Mouse (Mus musculus) CH12F3 (cell line): ENCODE data around the gene Odf2.

Experiments
- in situ Hi-C: fragments of 300-500 bp; cut with MboI; formaldehyde crosslinking; loops from 2 replicates; pipeline ENCODE4 v1.14.3; 2020; ENCODE audit warnings: low sequenced_read_pairs

Gene Odf2

GRCm38 (mm10) chr2:29930506-29930905, 41.5 kb downstream of the Odf2 start:
- in situ Hi-C loops = no loop called here

- in situ Hi-C loops = no loop called here
Measured at GRCm38 (mm10) chr2:29931194-29931593, 42.2 kb downstream of the Odf2 start.

GRCm38 (mm10) chr2:29934906-29935599, 46.0 kb downstream of the Odf2 start, which contains the start of gene Gle1:
Gene Gle1 (plus strand): TSS chr2:29935426.
- in situ Hi-C loops = no loop called here

GRCm38 (mm10) chr2:29940073-29940472, 51.1 kb downstream of the Odf2 start:
- in situ Hi-C loops = no loop called here

GRCm38 (mm10) chr2:29940826-29941225, 51.8 kb downstream of the Odf2 start:
- in situ Hi-C loops = no loop called here

- in situ Hi-C loops = no loop called here
Measured at GRCm38 (mm10) chr2:29944723-29945122, 55.7 kb downstream of the Odf2 start.

GRCm38 (mm10) chr2:29948896-29949295, 59.9 kb downstream of the Odf2 start:
- in situ Hi-C loops = no loop called here

GRCm38 (mm10) chr2:29961246-29961645, 72.2 kb downstream of the Odf2 start:
- in situ Hi-C loops = no loop called here

- in situ Hi-C loops = no loop called here
Measured at GRCm38 (mm10) chr2:29964354-29965249, 75.6 kb downstream of the Odf2 start.

- in situ Hi-C loops = no loop called here
Measured at GRCm38 (mm10) chr2:29965250-29965843, 76.3 kb downstream of the Odf2 start, which contains the start of gene Sptan1. Gene Sptan1 (plus strand): TSS chr2:29965560.

- in situ Hi-C loops = no loop called here
Measured at GRCm38 (mm10) chr2:29965906-29966305, 76.9 kb downstream of the Odf2 start.

GRCm38 (mm10) chr2:29966826-29967225, 77.8 kb downstream of the Odf2 start:
- in situ Hi-C loops = no loop called here

- in situ Hi-C loops = no loop called here
Measured at GRCm38 (mm10) chr2:29967768-29968167, 78.7 kb downstream of the Odf2 start.

GRCm38 (mm10) chr2:29968638-29969037, 79.6 kb downstream of the Odf2 start:
- in situ Hi-C loops = no loop called here

GRCm38 (mm10) chr2:29971838-29972635, 83.0 kb downstream of the Odf2 start:
- in situ Hi-C loops = no loop called here

GRCm38 (mm10) chr2:29973525-29973924, 84.5 kb downstream of the Odf2 start:
- in situ Hi-C loops = no loop called here

- in situ Hi-C loops = no loop called here
Measured at GRCm38 (mm10) chr2:29977307-29977706, 88.3 kb downstream of the Odf2 start.

GRCm38 (mm10) chr2:29980661-29981060, 91.6 kb downstream of the Odf2 start:
- in situ Hi-C loops = no loop called here
